Mouse (Mus musculus) erythroblast, adult 5-6 weeks (primary cell): ENCODE measurements around the gene Smtn. TPM values are rescaled to one million over a fixed set of nuclear protein-coding genes. Genes with fewer than 3 reads are reported as not detected.

Source experiments
- ATAC-seq: replicated peaks from 2 replicates; pipeline ENCODE4 v1.8.0; 2016; ENCODE audit warnings: moderate number of reproducible peaks, mild to moderate bottlenecking, moderate TSS enrichment, inconsistent platforms; ENCODE audit not compliant: poor library complexity, low FRiP score, severe bottlenecking
- total RNA-seq, 2 experiments: library from RNA; stranded (forward) in 1 of 2; stranded (reverse) in 1 of 2; fragments of 150-400 nt in 1 of 2; fragments of 200-764, 138-1000 nt in 1 of 2; gene quantifications; 2 replicates each; pipeline versions ENCODE4 v1.2.3 to v1.2.4; 2015 to 2017; ENCODE audit warnings: low replicate concordance in 2 of 2

Smtn gene
- total RNA-seq, 2 experiments from 2014 or later: 2.7 to 13.6 TPM

GRCm38 (mm10) chr11:3529476-3530252 lies 10.7 kb downstream of the Smtn start:
- no peak for ATAC-seq

DNA sequence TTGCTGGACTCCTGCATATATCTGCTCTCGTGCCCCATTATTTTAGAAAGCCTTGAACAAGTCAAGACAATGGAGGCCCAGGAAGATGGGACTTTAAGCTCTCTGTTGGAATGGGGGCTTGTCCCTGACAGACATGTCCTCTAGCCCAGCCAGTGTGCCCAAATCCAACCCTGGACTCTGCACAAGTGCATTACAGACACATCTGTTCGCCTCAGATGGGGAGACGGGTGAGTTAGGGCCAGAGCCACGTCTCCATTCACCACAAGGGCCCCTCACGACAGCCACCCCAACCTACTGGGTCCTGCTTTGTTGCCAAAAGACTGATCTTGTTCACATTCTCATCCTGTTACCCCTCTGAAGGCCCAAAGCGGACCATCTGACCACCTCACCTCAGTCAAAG lies 12.2 kb downstream of the Smtn start:
- ATAC-seq: no peak

DNA sequence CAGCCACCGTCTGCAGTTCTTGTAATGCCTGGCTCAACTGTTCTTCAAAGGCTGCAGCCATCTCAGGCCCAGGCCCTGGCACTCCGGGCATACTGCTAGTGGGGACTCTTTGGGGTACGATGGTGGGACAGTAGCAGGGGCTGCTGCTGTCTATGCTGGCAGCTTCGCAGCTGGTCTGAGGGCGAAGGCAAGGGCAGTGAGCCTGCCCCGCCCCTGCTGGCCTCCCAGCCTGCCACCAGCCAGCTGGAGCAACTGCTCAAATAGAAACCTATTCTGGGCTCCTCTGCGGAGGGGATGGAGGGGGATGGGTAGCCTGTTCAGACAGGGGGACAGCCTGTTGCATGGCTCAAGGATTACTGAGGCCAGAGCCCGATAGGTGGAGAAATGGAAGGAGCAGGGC lies 12.6 kb downstream of the Smtn start:
- ATAC-seq: no peak

DNA sequence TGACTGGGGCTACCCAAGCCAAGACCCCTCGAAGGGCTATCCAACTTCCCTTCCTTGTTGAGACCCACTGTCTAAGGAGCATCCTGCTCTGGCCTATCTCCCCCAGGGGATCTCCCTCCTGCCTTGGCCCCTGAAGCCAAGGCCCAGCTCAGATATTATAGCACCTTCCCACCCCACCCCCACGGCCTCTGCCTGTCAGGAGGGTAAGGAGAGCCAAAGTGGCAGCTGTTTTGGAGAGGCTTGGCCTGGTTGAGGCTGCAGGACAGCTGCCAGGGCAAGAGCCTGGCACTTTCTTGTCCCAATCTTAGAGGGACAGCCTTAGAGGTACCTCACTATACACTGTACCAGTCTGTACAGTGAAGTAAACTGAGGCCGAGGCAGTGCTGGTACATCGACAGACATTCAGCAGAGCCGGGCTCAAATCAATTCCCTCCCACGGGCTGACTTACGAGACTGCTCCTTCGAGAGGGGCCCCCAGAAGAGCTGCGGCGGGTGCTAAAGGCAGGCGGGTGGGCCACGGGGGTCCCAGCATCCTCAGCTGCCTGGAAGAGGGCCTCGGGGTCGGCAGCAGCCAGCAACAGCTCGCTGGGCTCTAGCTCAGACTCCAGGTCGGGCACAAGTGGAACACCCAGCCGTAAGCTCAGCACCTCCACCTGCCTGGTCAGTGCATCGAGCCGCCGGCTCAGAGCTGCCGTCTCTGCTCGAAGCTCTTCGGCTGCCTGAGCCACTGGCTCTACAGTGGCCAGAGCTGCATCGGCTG lies 13.3 kb downstream of the Smtn start:
- ATAC-seq: no peak

DNA sequence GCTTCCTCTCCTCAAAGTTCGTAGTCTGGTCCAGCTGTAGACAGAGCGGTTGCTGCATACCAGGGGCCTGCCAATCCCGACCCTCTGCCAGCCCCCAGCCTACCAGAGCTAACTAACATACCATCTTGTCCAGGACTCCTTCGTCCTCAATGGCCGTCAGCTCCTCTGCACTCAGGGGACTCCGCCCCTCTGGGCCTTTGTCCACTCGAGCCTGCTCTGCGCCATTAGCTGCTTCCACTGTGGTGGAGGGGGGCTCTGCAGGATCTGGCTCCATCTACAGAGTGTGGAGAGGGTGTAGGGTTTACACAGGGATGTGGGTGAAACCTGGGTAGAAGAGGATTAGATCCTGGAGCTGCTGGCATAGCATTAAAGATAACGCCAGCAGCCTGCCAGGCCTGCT lies 14.2 kb downstream of the Smtn start:
- ATAC-seq: no peak

DNA sequence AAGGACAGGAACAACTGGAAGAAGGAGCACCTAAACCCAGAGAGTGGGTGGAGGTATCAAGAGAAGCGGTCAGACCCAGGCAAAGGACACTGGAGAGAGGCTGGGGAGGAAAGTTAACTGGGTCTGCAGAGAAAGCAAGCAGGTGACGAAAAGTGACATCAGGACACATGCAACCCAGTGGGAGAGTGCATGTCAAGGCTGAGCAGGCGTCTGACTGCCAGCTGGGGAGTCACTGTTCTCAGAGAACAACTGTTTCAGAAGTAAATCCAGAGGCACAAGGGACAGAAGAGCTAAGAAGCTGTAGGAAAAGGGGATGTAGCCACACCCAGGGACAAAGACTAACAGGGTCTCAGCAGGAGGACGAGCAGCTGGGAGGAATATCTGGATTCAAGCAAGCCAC lies 14.9 kb downstream of the Smtn start:
- no peak for ATAC-seq

DNA sequence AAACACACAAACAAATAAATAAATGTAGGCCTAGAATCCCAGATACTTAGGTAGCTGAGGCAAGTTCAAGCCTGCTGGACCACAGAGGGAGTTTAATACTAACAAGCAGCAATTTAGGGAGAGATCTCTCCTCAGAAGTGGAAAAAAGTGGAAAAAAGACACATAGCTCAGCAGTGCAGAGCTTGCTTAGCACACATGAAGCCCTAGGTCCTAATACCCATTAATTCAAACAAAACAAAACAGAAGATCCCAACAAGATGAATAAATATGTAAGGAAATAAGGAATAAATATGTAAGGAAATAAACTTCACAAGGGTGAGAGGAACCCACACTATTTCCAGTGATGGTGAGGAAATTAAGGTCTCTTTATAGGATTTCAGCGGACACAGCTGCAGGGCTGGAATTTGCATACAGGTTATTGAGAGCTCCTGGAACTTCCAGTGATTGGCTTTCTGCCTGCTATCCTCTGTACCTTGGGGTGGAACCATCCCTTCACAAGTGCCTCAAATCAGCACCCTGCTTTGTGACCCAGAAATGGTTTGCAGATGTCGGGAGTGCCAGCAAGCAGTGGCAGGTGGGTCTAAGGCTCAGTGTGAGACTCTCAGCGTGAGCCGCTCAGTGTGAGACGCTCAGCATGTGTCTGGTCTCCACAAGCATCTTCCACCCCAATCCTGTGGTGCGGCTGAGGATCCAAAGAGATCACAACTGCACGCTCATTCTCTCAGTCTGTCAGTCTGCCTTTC lies 16.4 kb downstream of the Smtn start:
- ATAC-seq: no peak

GRCm38 (mm10) chr11:3522285-3523000 lies 18.0 kb downstream of the Smtn start:
- no peak for ATAC-seq

GRCm38 (mm10) chr11:3521339-3522224 lies 18.8 kb downstream of the Smtn start:
- ATAC-seq: no peak

GRCm38 (mm10) chr11:3520919-3521318 lies 19.5 kb downstream of the Smtn start:
- ATAC-seq: no peak

- ATAC-seq: no peak
These were observed 20.5 kb downstream of the Smtn start for GRCm38 (mm10) chr11:3519756-3520398.

GRCm38 (mm10) chr11:3519051-3519726 lies 21.2 kb downstream of the Smtn start:
- ATAC-seq: no peak

- ATAC-seq: no peak
These were observed 22.3 kb downstream of the Smtn start for GRCm38 (mm10) chr11:3517846-3518732.

GRCm38 (mm10) chr11:3516859-3517845 lies 23.3 kb downstream of the Smtn start:
- no peak for ATAC-seq

DNA sequence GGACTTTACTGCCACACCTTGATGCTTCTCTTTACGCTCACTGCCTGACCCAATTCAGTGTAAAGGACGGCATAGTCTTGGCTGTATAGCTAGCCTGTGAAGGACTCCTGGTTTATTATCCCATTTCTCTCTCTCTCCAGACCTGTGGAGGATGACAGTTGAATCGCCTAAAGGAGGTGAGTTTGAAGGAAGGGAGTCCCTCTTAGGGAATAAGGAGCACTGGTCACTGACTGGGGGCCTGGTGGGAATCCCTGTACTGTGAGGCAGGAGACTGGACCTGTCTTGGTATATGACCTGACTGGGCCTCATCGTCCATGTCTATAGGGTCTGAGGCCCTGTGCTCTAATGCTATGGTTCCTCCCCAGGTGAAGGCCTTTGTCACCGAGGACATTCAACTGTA lies 24.3 kb downstream of the Smtn start:
- ATAC-seq: no peak

DNA sequence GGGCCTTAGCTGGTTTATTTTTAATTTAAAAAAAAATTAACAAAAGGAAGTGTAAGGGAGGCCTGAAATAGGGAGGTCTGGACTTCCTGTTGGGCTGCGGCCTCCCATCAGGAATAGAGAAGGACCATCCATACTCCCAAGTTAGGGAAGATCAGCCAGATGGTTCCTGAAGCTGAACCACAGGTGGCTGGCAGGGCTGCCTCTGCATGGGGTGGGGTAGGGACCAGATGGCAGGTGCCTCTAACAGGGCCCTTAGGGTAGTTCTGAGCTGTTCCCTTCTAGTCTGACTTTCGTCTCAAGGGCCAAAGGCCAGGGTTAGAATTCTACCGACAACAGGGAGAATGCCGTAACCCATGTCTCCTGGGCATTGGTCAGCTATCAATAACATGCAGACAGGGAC lies 24.8 kb downstream of the Smtn start:
- no peak for ATAC-seq
